Mouse (Mus musculus): ENCODE measurements around the gene Tmem170b. TPM values are rescaled to one million over a fixed set of nuclear protein-coding genes. Genes with fewer than 3 reads are reported as not detected.
"Not testable (repeated sequence)": the region's sequence is repeated elsewhere in the genome, so short reads cannot be mapped to it uniquely, and the experiment has no call there.

The Tmem170b gene
- polyA plus RNA-seq, 1 experiment from 2014 or later, result 11.5 TPM

DNA sequence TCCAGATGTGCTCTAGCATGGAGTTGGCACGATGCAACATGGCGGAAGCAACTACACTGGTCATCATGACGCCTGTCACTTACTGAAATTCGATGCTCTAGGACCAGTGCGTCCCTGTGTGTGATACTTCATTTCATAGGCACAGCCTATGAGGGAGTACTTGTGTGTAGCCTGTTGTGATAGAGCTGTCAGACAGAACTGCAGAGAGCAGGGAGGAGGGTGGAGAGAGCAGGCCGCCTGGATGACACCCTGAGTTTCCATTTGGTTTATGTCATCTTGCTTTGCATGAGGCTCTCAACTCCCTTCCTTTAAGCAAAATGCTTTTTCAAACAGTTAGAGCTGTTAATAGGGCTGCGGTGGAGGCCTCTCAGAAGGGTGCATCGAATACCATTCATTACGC lies 68.9 kb downstream of the Tmem170b start:
- H3K27me3 ChIP-seq (ENCODE audit: control insufficient read depth, insufficient read depth, low read length); H3K4me3 ChIP-seq (ENCODE audit: low read depth, low read length); ATAC-seq (replicated peaks; ENCODE audit: insufficient number of reproducible peaks, low FRiP score, low TSS enrichment, low read depth); H3K27ac ChIP-seq (replicated peaks; ENCODE audit: low read depth, low read length); H3K4me1 ChIP-seq (ENCODE audit: control insufficient read depth, insufficient read depth, low read length); H3K36me3 ChIP-seq (replicated peaks; ENCODE audit: control insufficient read depth, insufficient read depth, low read depth, low read length); DNase-seq (ENCODE audit: low spot score); H3K9ac ChIP-seq (replicated peaks; ENCODE audit: low read length); H3K4me2 ChIP-seq (ENCODE audit: low read depth, low read length); H3K9me3 ChIP-seq (replicated peaks; ENCODE audit: control insufficient read depth, low read length): not testable (repeated sequence)
- WGBS, result 90% methylated on average over 9 of the region's 9 CpGs

DNA sequence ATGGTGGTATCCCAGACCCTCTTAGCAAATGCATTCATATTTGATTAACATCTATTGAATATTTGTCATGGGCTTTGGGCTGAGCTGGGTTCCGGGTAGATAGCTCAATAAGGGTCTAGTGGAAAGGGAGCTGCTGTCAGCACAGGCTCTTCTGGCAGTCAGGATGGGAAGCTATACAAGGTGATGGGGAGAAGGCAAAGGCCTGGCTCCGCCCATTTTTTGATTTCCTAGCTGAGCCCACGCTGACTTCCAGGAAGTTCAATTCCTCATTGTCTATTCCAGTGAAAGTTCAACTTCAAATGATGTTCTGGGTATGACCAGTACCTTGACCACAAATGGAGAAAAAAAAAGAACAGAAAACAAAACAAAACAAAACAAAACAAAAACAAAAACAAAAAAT lies 69.8 kb downstream of the Tmem170b start:
- Histone ChIP-seq H3K27ac (replicated peaks; ENCODE audit: low read depth, low read length) (no peak overlapping the region), H3K4me1 (ENCODE audit: control insufficient read depth, insufficient read depth, low read length) (no peaks in the 10 kb centered on the region), H3K4me2 (ENCODE audit: low read depth, low read length) (no peak overlapping the region), H3K4me3 (ENCODE audit: low read depth, low read length) (no peak overlapping the region), H3K9me3 (replicated peaks; ENCODE audit: control insufficient read depth, low read length) (no peaks in the 10 kb centered on the region), H3K27me3 (ENCODE audit: control insufficient read depth, insufficient read depth, low read length) (no peaks in the 10 kb centered on the region), H3K36me3 (replicated peaks; ENCODE audit: control insufficient read depth, insufficient read depth, low read depth, low read length) (no peaks in the 10 kb centered on the region), H3K9ac (replicated peaks; ENCODE audit: low read length) (no peak overlapping the region)
- DNase-seq (ENCODE audit: low spot score) (no peak), ATAC-seq (replicated peaks; ENCODE audit: insufficient number of reproducible peaks, low FRiP score, low TSS enrichment, low read depth) (no peak)
- 89% methylated on average over 3 of the region's 3 CpGs for WGBS

DNA sequence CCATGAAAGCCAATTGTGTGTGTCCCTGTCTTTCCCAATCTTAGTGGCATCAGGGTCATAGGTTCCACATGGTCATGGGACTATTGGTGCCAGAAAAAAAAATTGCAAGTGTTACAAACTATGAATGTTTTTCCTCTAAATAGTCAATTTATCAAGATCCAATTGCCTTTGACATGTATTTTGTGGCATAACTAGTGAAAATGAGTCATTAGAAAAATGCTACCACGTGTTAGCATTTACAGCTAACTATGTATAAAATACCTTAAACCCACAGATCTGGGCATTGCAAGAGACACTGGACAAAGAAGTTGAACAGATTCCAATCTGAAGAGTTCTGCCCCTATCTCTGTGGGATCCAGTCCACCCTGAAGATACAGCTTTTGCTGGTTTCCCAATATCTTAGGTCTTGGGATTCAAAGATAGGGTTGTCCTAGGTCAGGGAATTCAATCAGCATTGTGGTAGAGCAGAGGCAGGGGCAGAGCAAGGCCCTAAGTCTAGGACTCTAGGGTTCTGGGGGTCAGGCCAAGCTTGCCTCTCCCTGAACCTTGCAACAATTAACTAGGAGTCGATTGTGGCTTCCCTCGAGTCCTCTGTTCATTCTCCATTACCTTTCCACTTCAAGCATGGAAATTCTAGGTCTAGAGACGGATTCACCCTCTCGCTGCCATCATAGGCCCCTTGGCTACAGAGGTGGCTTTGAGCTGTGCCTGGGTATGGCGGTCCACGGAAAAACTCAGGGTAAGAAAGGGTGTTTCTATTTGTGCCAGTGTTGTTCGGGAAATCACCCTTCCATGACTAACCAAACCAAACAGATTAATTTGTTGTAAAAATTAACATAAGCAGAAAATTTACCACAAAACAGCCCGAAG lies 70.5 kb downstream of the Tmem170b start:
- 60% methylated on average over 9 of the region's 9 CpGs for WGBS
- H3K27ac ChIP-seq (replicated peaks; ENCODE audit: low read depth, low read length), result no peak overlapping the region
- no peaks in the 10 kb centered on the region for H3K36me3 ChIP-seq (replicated peaks; ENCODE audit: control insufficient read depth, insufficient read depth, low read depth, low read length)
- no peaks in the 10 kb centered on the region for H3K9me3 ChIP-seq (replicated peaks; ENCODE audit: control insufficient read depth, low read length)
- no peaks in the 10 kb centered on the region for H3K27me3 ChIP-seq (ENCODE audit: control insufficient read depth, insufficient read depth, low read length)
- no peak overlapping the region for H3K4me3 ChIP-seq (ENCODE audit: low read depth, low read length)
- DNase-seq (ENCODE audit: low spot score) (no peak), ATAC-seq (replicated peaks; ENCODE audit: insufficient number of reproducible peaks, low FRiP score, low TSS enrichment, low read depth) (no peak)
- H3K9ac ChIP-seq (replicated peaks; ENCODE audit: low read length), result no peak overlapping the region
- no peaks in the 10 kb centered on the region for H3K4me1 ChIP-seq (ENCODE audit: control insufficient read depth, insufficient read depth, low read length)
- H3K4me2 ChIP-seq (ENCODE audit: low read depth, low read length), result no peak overlapping the region

DNA sequence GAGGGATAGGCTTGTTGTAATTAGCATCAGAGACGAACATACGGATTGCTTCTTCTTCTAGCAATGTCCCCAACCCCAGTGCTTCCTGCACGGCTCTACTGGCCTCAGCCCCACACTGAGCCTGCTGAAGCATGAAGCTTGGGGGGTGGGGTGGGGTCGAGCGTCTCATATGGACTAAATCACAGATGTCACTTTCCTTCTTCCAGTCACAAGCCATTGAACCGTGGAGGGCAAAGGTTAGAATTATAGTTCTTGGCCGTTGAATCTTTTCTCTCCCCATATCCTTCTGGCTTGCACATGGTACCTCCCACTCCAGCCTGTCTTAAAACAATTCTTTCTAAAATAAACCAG lies 71.1 kb downstream of the Tmem170b start:
- Histone ChIP-seq H3K9me3 (replicated peaks; ENCODE audit: control insufficient read depth, low read length) (no peaks in the 10 kb centered on the region), H3K4me2 (ENCODE audit: low read depth, low read length) (no peak overlapping the region), H3K27me3 (ENCODE audit: control insufficient read depth, insufficient read depth, low read length) (no peaks in the 10 kb centered on the region), H3K9ac (replicated peaks; ENCODE audit: low read length) (no peak overlapping the region), H3K36me3 (replicated peaks; ENCODE audit: control insufficient read depth, insufficient read depth, low read depth, low read length) (no peaks in the 10 kb centered on the region), H3K4me1 (ENCODE audit: control insufficient read depth, insufficient read depth, low read length) (no peaks in the 10 kb centered on the region), H3K4me3 (ENCODE audit: low read depth, low read length) (no peak overlapping the region), H3K27ac (replicated peaks; ENCODE audit: low read depth, low read length) (no peak overlapping the region)
- WGBS, result 25% methylated on average over 7 of the region's 7 CpGs
- DNase-seq (ENCODE audit: low spot score), result no peak
- no peak; the same call in 1 of the 2 replicates for ATAC-seq (replicated peaks; ENCODE audit: insufficient number of reproducible peaks, low FRiP score, low TSS enrichment, low read depth)

DNA sequence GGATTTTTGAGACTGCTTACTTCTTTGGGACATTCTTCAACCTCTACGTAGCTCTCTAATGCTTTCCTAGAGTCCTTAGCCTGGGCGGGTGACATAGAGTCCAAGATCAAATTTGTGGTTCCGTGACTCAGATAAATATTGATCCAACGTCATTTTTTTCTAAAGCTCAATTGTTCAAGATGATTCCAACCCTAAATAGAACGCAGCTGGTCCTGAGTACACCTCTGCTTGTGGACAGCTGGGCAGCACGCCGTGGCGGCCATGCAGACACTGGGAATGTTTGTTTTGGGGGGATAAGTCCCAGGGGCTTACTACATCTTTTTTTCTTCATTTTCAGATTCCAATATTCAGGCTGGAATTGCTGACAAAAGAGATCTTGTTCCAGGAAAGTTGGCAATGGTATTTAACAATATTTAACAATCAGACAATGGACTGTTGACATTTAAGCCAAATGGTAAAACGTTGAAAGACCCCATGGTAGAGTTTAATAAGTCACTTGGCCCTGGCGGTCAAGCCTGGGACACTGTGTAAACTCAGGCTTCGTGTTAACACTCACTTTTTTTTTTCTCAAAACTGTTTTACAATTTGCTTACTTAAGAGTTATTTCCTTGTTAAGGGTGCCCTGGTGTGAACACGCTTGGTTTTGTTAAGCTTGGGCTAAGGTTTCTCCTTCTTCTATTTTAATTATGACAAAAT lies 75.3 kb downstream of the Tmem170b start:
- H3K9me3 ChIP-seq (replicated peaks; ENCODE audit: control insufficient read depth, low read length), result no peaks in the 10 kb centered on the region
- H3K36me3 ChIP-seq (replicated peaks; ENCODE audit: control insufficient read depth, insufficient read depth, low read depth, low read length), result no peaks in the 10 kb centered on the region
- H3K9ac ChIP-seq (replicated peaks; ENCODE audit: low read length), result no peak overlapping the region
- WGBS, result 62% methylated on average over 12 of the region's 12 CpGs
- no peak for ATAC-seq (replicated peaks; ENCODE audit: insufficient number of reproducible peaks, low FRiP score, low TSS enrichment, low read depth)
- no peaks in the 10 kb centered on the region for H3K4me1 ChIP-seq (ENCODE audit: control insufficient read depth, insufficient read depth, low read length)
- H3K4me2 ChIP-seq (ENCODE audit: low read depth, low read length), result no peak overlapping the region
- H3K4me3 ChIP-seq (ENCODE audit: low read depth, low read length), result no peak overlapping the region
- DNase-seq (ENCODE audit: low spot score), result no peak
- H3K27me3 ChIP-seq (ENCODE audit: control insufficient read depth, insufficient read depth, low read length), result no peaks in the 10 kb centered on the region
- H3K27ac ChIP-seq (replicated peaks; ENCODE audit: low read depth, low read length), result no peak overlapping the region

DNA sequence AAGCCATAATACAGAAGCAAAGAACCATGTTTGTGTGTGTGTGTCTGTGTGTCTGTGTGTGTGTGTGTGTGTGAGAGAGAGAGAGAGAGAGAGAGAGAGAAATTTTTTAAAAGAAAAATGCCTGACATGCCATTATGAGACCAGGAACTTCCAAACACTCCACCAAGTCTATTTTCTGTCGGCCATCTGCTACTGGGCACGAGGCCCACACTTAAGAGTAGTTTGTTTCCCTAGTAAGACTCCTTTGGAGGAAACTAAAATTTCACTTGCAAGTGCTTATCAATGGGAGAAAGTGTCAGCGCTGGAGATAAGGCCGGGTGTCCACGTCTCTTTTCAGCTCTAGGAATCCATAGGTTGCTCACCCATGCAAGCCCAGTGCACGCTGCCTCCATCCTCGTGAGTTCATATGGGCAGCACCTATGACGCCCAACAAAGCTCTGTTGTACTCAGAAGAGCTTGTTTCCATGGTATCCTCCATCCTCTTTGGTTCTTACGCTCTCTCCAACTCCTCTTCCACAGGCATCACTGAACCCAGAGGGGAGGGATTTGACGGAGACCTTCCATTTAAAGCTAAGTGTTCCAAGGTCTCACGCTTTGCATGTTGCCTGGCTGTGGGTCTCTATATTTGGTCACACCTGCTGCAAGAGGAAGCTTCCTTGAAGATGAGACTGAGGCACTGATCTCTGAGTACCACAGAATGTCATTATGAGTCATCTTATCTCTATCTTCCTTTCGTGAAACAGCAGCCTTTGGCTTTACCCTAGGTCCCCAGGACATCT lies 76.8 kb downstream of the Tmem170b start:
- no peak for ATAC-seq (replicated peaks; ENCODE audit: insufficient number of reproducible peaks, low FRiP score, low TSS enrichment, low read depth)
- no peaks in the 10 kb centered on the region for H3K9me3 ChIP-seq (replicated peaks; ENCODE audit: control insufficient read depth, low read length)
- no peak overlapping the region for H3K4me2 ChIP-seq (ENCODE audit: low read depth, low read length)
- no peaks in the 10 kb centered on the region for H3K4me1 ChIP-seq (ENCODE audit: control insufficient read depth, insufficient read depth, low read length)
- H3K4me3 ChIP-seq (ENCODE audit: low read depth, low read length), result no peak overlapping the region
- H3K27ac ChIP-seq (replicated peaks; ENCODE audit: low read depth, low read length), result no peak overlapping the region
- no peak for DNase-seq (ENCODE audit: low spot score)
- 90% methylated on average over 12 of the region's 12 CpGs for WGBS
- H3K36me3 ChIP-seq (replicated peaks; ENCODE audit: control insufficient read depth, insufficient read depth, low read depth, low read length), result no peaks in the 10 kb centered on the region
- H3K27me3 ChIP-seq (ENCODE audit: control insufficient read depth, insufficient read depth, low read length), result no peaks in the 10 kb centered on the region
- H3K9ac ChIP-seq (replicated peaks; ENCODE audit: low read length), result no peak overlapping the region

DNA sequence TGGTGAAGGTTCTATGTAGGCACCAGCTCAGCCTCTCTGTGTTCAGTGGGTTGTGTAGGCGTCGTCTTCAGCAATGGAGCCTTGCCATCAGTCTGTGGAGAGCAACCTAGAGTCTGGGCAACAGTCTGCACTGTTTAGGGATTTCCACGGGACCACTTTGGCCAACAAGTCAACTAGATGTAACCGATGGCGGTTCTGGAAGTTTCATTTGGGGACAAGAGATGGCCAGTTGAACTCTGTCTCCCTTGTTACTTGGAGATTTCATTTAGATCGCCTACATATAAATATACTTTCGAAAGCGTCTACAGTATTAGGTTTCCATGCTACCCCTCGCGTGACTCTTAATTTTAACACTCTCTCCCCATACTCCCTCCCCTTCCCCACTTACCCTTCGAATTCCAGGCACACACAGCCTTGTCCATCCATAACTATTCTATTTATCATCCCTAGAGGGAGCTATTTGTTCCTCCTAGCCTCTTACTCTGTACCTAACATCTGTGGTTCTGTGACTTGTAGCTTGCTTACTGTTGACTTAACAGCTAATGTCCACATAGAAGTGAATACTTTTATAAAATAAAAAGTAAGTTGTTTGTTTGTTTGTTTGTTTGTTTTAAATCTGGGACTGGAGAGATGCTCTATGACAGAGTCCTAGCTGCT lies 77.8 kb downstream of the Tmem170b start:
- H3K4me3 ChIP-seq (ENCODE audit: low read depth, low read length), result no peak overlapping the region
- no peaks in the 10 kb centered on the region for H3K4me1 ChIP-seq (ENCODE audit: control insufficient read depth, insufficient read depth, low read length)
- no peaks in the 10 kb centered on the region for H3K36me3 ChIP-seq (replicated peaks; ENCODE audit: control insufficient read depth, insufficient read depth, low read depth, low read length)
- H3K4me2 ChIP-seq (ENCODE audit: low read depth, low read length), result no peak overlapping the region
- H3K9me3 ChIP-seq (replicated peaks; ENCODE audit: control insufficient read depth, low read length), result no peaks in the 10 kb centered on the region
- ATAC-seq (replicated peaks; ENCODE audit: insufficient number of reproducible peaks, low FRiP score, low TSS enrichment, low read depth) (no peak), DNase-seq (ENCODE audit: low spot score) (no peak)
- no peak overlapping the region for H3K27ac ChIP-seq (replicated peaks; ENCODE audit: low read depth, low read length)
- H3K27me3 ChIP-seq (ENCODE audit: control insufficient read depth, insufficient read depth, low read length), result no peaks in the 10 kb centered on the region
- no peak overlapping the region for H3K9ac ChIP-seq (replicated peaks; ENCODE audit: low read length)
- 80% methylated on average over 11 of the region's 11 CpGs for WGBS

Data from embryonic facial prominence, embryonic 11.5 days (tissue).